Mouse (Mus musculus): ENCODE data around the gene Gas2. TPM values are rescaled to one million over a fixed set of nuclear protein-coding genes. Genes with fewer than 3 reads are reported as not detected.

The Gas2 gene
- total and polyA plus RNA-seq, 2 experiments from 2014 or later, result 14.9 to 51.6 TPM

- ATAC-seq, result peak; percentile 79
- H3K27me3 ChIP-seq (ENCODE audit: insufficient read depth, low read length), result no peaks in the 10 kb centered on the region; the same call in 1 of the 2 replicates
- H3K4me3 ChIP-seq (ENCODE audit: low read depth, low read length), result peak overlapping the region; percentile 71
- no peaks in the 10 kb centered on the region for H3K36me3 ChIP-seq (ENCODE audit: insufficient read depth)
- H3K9ac ChIP-seq, result peak overlapping the region; percentile 85; the same call in 1 of the 2 replicates
- H3K4me2 ChIP-seq (ENCODE audit: low read depth), result peak overlapping the region; percentile 66
- 3% methylated on average over 9 of the region's 9 CpGs for WGBS
- 0 out of 2 replicates have a peak overlapping the region, but pooled peaks have one; percentile 77 for H3K27ac ChIP-seq (ENCODE audit: low read depth, low read length)
- DNase-seq, result no peak
- peaks cover 5% of the 10 kb centered on the region for H3K4me1 ChIP-seq (ENCODE audit: insufficient read depth)
- no peak for TF ChIP-seq CTCF (IDR thresholded peaks at IDR 0.05; ENCODE audit: low read depth)
- H3K9me3 ChIP-seq (ENCODE audit: low read length), result no peaks in the 10 kb centered on the region
Observed at GRCm38 (mm10) chr7:52006296-52006630, 144.4 kb downstream of the Gas2 start.

GRCm38 (mm10) chr7:52007138-52007537, 145.3 kb downstream of the Gas2 start:
- H3K9me3 ChIP-seq (ENCODE audit: low read length), result no peaks in the 10 kb centered on the region
- 88% methylated on average over 2 of the region's 2 CpGs for WGBS
- no peak for TF ChIP-seq CTCF (IDR thresholded peaks at IDR 0.05; ENCODE audit: low read depth)

GRCm38 (mm10) chr7:52013457-52013856, 151.6 kb downstream of the Gas2 start:
- Histone ChIP-seq H3K27ac (ENCODE audit: low read depth, low read length) (no peak overlapping the region), H3K27me3 (ENCODE audit: insufficient read depth, low read length) (no peaks in the 10 kb centered on the region; the same call in 1 of the 2 replicates), H3K4me1 (ENCODE audit: insufficient read depth) (no peaks in the 10 kb centered on the region), H3K36me3 (ENCODE audit: insufficient read depth) (no peaks in the 10 kb centered on the region), H3K9ac (no peak overlapping the region), H3K4me3 (ENCODE audit: low read depth, low read length) (no peak overlapping the region), H3K4me2 (ENCODE audit: low read depth) (no peak overlapping the region), H3K9me3 (ENCODE audit: low read length) (no peaks in the 10 kb centered on the region)
- ATAC-seq (no peak), DNase-seq (no peak)
- TF ChIP-seq CTCF (IDR thresholded peaks at IDR 0.05; ENCODE audit: low read depth), result no peak
- WGBS, result 78% methylated on average over 7 of the region's 7 CpGs

More at GRCm38 (mm10) chr7:52007138-52007537, 145.3 kb downstream of the Gas2 start:
- ATAC-seq (no peak), DNase-seq (no peak)
- H3K4me1 ChIP-seq (ENCODE audit: insufficient read depth), result peaks cover 5% of the 10 kb centered on the region
- H3K27me3 ChIP-seq (ENCODE audit: insufficient read depth, low read length), result no peaks in the 10 kb centered on the region; the same call in 1 of the 2 replicates
- H3K36me3 ChIP-seq (ENCODE audit: insufficient read depth), result no peaks in the 10 kb centered on the region
- H3K4me2 ChIP-seq (ENCODE audit: low read depth), result no peak overlapping the region
- H3K4me3 ChIP-seq (ENCODE audit: low read depth, low read length), result no peak overlapping the region
- H3K9ac ChIP-seq, result no peak overlapping the region
- no peak overlapping the region for H3K27ac ChIP-seq (ENCODE audit: low read depth, low read length)

GRCm38 (mm10) chr7:52015180-52015579, 153.4 kb downstream of the Gas2 start:
- no peak for DNase-seq
- 97% methylated on average over 1 of the region's 1 CpGs for WGBS
- Histone ChIP-seq H3K4me2 (ENCODE audit: low read depth) (no peak overlapping the region), H3K4me3 (ENCODE audit: low read depth, low read length) (no peak overlapping the region), H3K27ac (ENCODE audit: low read depth, low read length) (no peak overlapping the region), H3K4me1 (ENCODE audit: insufficient read depth) (no peaks in the 10 kb centered on the region), H3K9me3 (ENCODE audit: low read length) (no peaks in the 10 kb centered on the region), H3K27me3 (ENCODE audit: insufficient read depth, low read length) (no peaks in the 10 kb centered on the region), H3K36me3 (ENCODE audit: insufficient read depth) (no peaks in the 10 kb centered on the region), H3K9ac (no peak overlapping the region)
- no peak for TF ChIP-seq CTCF (IDR thresholded peaks at IDR 0.05; ENCODE audit: low read depth)
- no peak for ATAC-seq

- no peak for ATAC-seq
- no peak within 1 kb of the TSS for H3K27ac ChIP-seq (ENCODE audit: low read depth, low read length)
- H3K36me3 ChIP-seq (ENCODE audit: insufficient read depth), result no peaks in the 10 kb centered on the region
- no peaks in the 10 kb centered on the region for H3K4me1 ChIP-seq (ENCODE audit: insufficient read depth)
- no peak for DNase-seq
- no peaks in the 10 kb centered on the region for H3K9me3 ChIP-seq (ENCODE audit: low read length)
- no peaks in the 10 kb centered on the region for H3K27me3 ChIP-seq (ENCODE audit: insufficient read depth, low read length)
- H3K4me2 ChIP-seq (ENCODE audit: low read depth), result no peak within 1 kb of the TSS
- WGBS, result 84% methylated on average over 3 of the region's 3 CpGs
- H3K9ac ChIP-seq, result no peak within 1 kb of the TSS
- no peak for TF ChIP-seq CTCF (IDR thresholded peaks at IDR 0.05; ENCODE audit: low read depth)
- H3K4me3 ChIP-seq (ENCODE audit: low read depth, low read length), result no peak within 1 kb of the TSS
Observed at GRCm38 (mm10) chr7:52015628-52016027, 153.8 kb downstream of the Gas2 start, which contains the start of gene 1700015G11Rik. Gene 1700015G11Rik, minus strand, starts transcription at chr7:52015728.

- no peak overlapping the region for H3K27ac ChIP-seq (ENCODE audit: low read depth, low read length)
- no peak for ATAC-seq
- no peaks in the 10 kb centered on the region for H3K27me3 ChIP-seq (ENCODE audit: insufficient read depth, low read length)
Observed at GRCm38 (mm10) chr7:52022039-52022438, 160.2 kb downstream of the Gas2 start.

GRCm38 (mm10) chr7:52024050-52024626, 162.3 kb downstream of the Gas2 start:
- H3K4me3 ChIP-seq (ENCODE audit: low read depth, low read length), result no peak overlapping the region
- no peak overlapping the region for H3K4me2 ChIP-seq (ENCODE audit: low read depth)
- no peaks in the 10 kb centered on the region for H3K9me3 ChIP-seq (ENCODE audit: low read length)
- H3K36me3 ChIP-seq (ENCODE audit: insufficient read depth), result no peaks in the 10 kb centered on the region
- 86% methylated on average over 5 of the region's 5 CpGs for WGBS
- no peak overlapping the region for H3K9ac ChIP-seq
- ATAC-seq, result no peak
- H3K27ac ChIP-seq (ENCODE audit: low read depth, low read length), result no peak overlapping the region
- no peak for DNase-seq
- no peaks in the 10 kb centered on the region for H3K27me3 ChIP-seq (ENCODE audit: insufficient read depth, low read length)
- TF ChIP-seq CTCF (IDR thresholded peaks at IDR 0.05; ENCODE audit: low read depth), result no peak
- H3K4me1 ChIP-seq (ENCODE audit: insufficient read depth), result no peaks in the 10 kb centered on the region

More at GRCm38 (mm10) chr7:52022039-52022438, 160.2 kb downstream of the Gas2 start:
- no peak for TF ChIP-seq CTCF (IDR thresholded peaks at IDR 0.05; ENCODE audit: low read depth)
- H3K9ac ChIP-seq, result no peak overlapping the region
- no peaks in the 10 kb centered on the region for H3K4me1 ChIP-seq (ENCODE audit: insufficient read depth)
- no peak overlapping the region for H3K4me3 ChIP-seq (ENCODE audit: low read depth, low read length)
- no peaks in the 10 kb centered on the region for H3K36me3 ChIP-seq (ENCODE audit: insufficient read depth)
- no peak for DNase-seq
- WGBS, result 90% methylated on average over 4 of the region's 4 CpGs
- H3K9me3 ChIP-seq (ENCODE audit: low read length), result no peaks in the 10 kb centered on the region
- no peak overlapping the region for H3K4me2 ChIP-seq (ENCODE audit: low read depth)
